Mouse (Mus musculus) lung, adult 2 months (tissue): ENCODE measurements around the gene Ppp1r15b. TPM values are rescaled to one million over a fixed set of nuclear protein-coding genes. Genes with fewer than 3 reads are reported as not detected.

Experiments used
- DNase-seq: peaks from one replicate; pipeline ENCODE4 v3.0.0; 2022
- H3K4me1 ChIP-seq: fragments of 200-500 bp; 2 replicates; pipeline ENCODE4 v1.6.1; 2011; ENCODE audit warnings: low read length; ENCODE audit not compliant: control insufficient read depth, insufficient read depth
- H3K4me3 ChIP-seq: fragments of 200-500 bp; replicated peaks from 2 replicates; pipeline ENCODE3; 2011; ENCODE audit warnings: low read depth, mild to moderate bottlenecking, control low read depth, low read length; ENCODE audit errors: extremely low read depth
- CTCF ChIP-seq: fragments of 200-500 bp; IDR thresholded peaks from 2 replicates; pipeline ENCODE4 v1.5.1; 2011; ENCODE audit warnings: mild to moderate bottlenecking, low read length, control low read depth; ENCODE audit not compliant: insufficient read depth
- POLR2A ChIP-seq: fragments of 200-500 bp; IDR thresholded peaks from 2 replicates; pipeline ENCODE4 v1.6.1; 2011; ENCODE audit warnings: low read depth, mild to moderate bottlenecking, control low read depth, low read length, borderline replicate concordance; ENCODE audit errors: extremely low read depth
- WGBS: fragments of 180-500 bp; shearing (Covaris S2); methylation state at CpG from one replicate; pipeline ENCODE4 v1.1.7; 2018; 5-methylcytosine and 5-hydroxymethylcytosine counted together
- polyA plus RNA-seq: library from polyadenylated mRNA; depleted of rRNA; stranded (reverse); fragments of >200 nt; gene quantifications from 2 replicates; pipeline ENCODE4 v1.2.3, GENCODE M21; 2012; rRNA removed

The Ppp1r15b gene
- polyA plus RNA-seq, 1 experiment = 26.5 TPM

DNA sequence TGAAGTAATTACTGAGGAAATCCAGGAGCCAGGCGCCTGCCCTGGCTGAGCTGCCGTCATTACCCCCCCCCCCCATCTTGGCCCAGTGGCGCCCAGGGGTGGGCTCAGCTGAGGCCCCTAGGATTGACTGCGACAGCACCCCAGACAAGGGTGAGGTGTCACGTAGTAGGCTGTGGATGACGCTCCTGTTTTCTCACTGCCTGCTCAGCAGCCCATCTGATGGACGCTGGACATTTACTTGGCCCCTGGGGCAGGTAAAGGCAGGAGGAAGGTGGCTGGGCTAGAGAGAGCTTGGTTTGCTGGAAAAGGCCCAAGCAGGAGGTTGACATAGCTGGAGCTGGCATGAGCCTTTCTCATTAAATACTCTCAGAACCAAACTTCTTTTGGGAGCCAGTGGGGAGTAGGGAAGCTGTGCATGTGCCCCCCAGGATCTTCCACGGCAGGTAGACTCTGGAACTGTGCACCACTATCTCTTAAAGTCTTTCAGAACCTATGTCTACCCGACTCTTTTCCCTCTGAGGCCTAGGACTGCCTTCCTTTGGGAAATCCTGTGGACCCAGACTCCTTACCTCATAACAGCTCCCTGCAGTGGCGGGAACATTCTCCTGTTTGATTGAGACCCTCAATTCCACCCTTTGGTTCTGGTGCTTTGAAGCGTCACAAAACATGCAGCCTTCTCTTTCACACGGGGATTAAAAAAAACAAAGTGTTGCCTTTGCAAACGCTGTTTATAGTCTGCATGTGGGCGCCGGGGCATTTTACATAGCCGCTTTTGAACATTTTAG, 52.4 kb downstream of the Ppp1r15b start:
- 74% methylated on average over 16 of the region's 16 CpGs for WGBS
- Histone ChIP-seq H3K4me1 (peaks cover 6% of the 10 kb centered on the region; the same call in 1 of the 2 replicates), H3K4me3 (no peak overlapping the region)
- DNase-seq = no peak
- no peak for TF ChIP-seq POLR2A
- TF ChIP-seq CTCF = no peak

GRCm38 (mm10) chr1:133187948-133188680, 57.2 kb downstream of the Ppp1r15b start:
- TF ChIP-seq CTCF (no peak), POLR2A (no peak)
- H3K4me1 ChIP-seq = no peaks in the 10 kb centered on the region
- no peak overlapping the region for H3K4me3 ChIP-seq
- WGBS = 51% methylated on average over 4 of the region's 4 CpGs
- DNase-seq = no peak

- DNase-seq = no peak
- WGBS = 65% methylated on average over 8 of the region's 8 CpGs
- H3K4me3 ChIP-seq = no peak overlapping the region
- no peaks in the 10 kb centered on the region for H3K4me1 ChIP-seq
- no peak for TF ChIP-seq CTCF
- TF ChIP-seq POLR2A = no peak
These were observed 57.8 kb downstream of the Ppp1r15b start for GRCm38 (mm10) chr1:133188719-133189118.

Other genes starting within 250 kb of the Ppp1r15b start
- 28.8 and 45.9 TPM in 2 replicates for gene Mdm4, start 100.6 kb upstream of the Ppp1r15b start, polyA plus RNA-seq
- 10.1 and 11.9 TPM in 2 replicates for gene Pik3c2b, start 85.5 kb upstream of the Ppp1r15b start, polyA plus RNA-seq
- gene Plekha6, start 33.1 kb downstream of the Ppp1r15b start, polyA plus RNA-seq = 38.4 and 39.4 TPM in 2 replicates
- 1.1 and 1.3 TPM in 2 replicates for gene Golt1a, start 178.7 kb downstream of the Ppp1r15b start, polyA plus RNA-seq
- gene Kiss1, start 190.7 kb downstream of the Ppp1r15b start, polyA plus RNA-seq = 0.56 and 0.81 TPM in 2 replicates
- 0.07 TPM in 2 replicates for gene Ren1, start 219.4 kb downstream of the Ppp1r15b start, polyA plus RNA-seq
- 0.59 and 0.93 TPM in 2 replicates for gene Etnk2, start 232.4 kb downstream of the Ppp1r15b start, polyA plus RNA-seq